Mouse (Mus musculus) heart, adult 8-10 months (tissue): Measurements from ENCODE around the gene Rpe. TPM values are rescaled to one million over a fixed set of nuclear protein-coding genes. Genes with fewer than 3 reads are reported as not detected.
"Not testable (repeated sequence)": the region's sequence is repeated elsewhere in the genome, so short reads cannot be mapped to it uniquely, and the experiment has no call there.

Experiments used
- DNase-seq: peaks from one replicate; pipeline ENCODE4 v3.0.0; 2022; ENCODE audit warnings: low spot score
- total RNA-seq, 4 experiments: library from RNA; stranded (reverse); gene quantifications; 2 replicates each; pipeline ENCODE4 v1.2.4; 2022

Gene Rpe
- total RNA-seq = 10 to 100 TPM in 3 of 4 experiments, 1 to 10 TPM in 1; 9.9 to 12.2 (median 11.0) TPM

GRCm38 (mm10) chr1:66700693-66701575 is at the start of gene Rpe:
Rpe (plus strand) TSS chr1:66700831.
- DNase-seq = peak; percentile 88

- DNase-seq = no peak
Measured at GRCm38 (mm10) chr1:66655119-66655746, 45.4 kb upstream of the Rpe start.

GRCm38 (mm10) chr1:66655747-66656119 is 44.9 kb upstream of the Rpe start:
- DNase-seq = peak; percentile 5

GRCm38 (mm10) chr1:66671475-66671874 is 29.2 kb upstream of the Rpe start:
- no peak for DNase-seq

DNA sequence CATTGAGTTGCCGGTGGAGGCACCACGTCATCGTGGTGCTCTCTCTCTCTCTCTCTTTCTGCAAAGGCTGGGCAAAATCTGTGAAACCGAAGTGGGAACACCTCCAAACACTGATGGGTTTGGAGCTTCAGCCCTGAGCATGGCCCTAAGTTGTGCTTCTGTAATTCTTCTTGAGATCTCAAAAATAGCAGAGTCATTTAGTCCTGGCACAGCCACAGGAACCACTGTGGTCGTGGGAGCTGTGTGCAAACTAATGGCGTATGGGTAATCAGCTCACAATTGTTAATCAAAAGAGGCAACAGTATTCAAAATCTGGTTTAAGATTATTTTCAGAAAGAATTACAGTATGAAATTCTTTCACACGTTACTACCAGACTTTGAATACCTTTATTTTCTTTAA is 27.8 kb upstream of the Rpe start:
- DNase-seq = no peak

GRCm38 (mm10) chr1:66677928-66678327 is 22.7 kb upstream of the Rpe start:
- DNase-seq = no peak

DNA sequence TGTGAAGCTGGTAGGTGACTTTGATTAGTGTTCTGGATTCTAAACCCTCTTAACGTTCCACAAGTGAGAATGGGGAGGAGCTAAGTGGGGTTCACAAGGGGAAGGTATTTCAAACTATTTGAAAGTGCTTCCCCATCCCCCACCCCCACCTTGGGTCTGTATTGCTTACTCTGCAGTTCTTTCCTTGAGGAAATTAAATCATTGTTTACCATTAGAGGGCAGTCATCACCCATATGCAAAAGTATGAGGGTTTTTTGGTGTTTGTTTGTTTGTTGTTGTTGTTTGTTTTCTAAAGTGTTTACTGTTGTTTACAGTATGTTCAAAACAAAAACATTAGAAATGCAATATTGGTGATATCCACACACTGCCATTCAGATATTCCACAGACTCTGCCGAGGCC is 22.0 kb upstream of the Rpe start:
- DNase-seq = no peak

- DNase-seq = no peak
Measured at GRCm38 (mm10) chr1:66682974-66683373, 17.7 kb upstream of the Rpe start.

DNA sequence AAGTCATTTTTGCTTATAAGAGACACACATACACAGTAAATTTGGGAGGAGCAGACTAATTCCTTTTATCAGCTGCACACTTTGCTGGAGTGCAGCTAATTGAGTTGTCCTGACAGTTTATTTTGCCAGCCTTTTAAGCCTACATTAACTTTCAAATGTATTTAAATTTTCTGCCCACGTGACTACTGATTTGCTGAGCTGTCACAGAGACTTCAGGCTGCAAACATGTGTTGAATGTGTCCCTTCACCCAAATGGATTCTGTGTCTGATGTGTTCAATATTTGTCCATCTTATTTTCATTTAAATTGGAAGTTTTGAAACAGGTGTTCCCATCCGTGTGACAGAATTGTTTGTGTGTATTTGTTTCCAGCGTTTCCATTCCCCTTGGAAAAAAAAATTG is 8.9 kb upstream of the Rpe start:
- no peak for DNase-seq

DNA sequence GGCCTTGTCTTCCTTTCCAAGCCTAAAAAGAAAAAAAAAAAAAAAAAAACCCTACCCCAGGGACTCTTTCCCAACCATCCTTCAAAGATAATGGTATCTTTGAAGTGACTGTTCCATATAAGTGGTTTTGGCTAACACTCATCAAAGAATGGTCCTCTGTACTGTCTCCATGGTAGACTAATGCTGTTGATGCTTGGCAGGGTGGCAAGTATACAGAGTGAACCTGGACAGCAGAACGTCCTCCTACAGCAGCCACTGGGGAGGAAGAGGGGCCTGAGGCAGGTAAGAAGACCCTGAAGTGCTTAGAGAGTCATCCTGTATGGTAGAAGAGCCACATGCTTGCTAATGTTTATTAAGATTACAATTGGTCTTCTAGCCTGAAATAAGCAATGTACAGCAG is 8.3 kb upstream of the Rpe start:
- no peak for DNase-seq

DNA sequence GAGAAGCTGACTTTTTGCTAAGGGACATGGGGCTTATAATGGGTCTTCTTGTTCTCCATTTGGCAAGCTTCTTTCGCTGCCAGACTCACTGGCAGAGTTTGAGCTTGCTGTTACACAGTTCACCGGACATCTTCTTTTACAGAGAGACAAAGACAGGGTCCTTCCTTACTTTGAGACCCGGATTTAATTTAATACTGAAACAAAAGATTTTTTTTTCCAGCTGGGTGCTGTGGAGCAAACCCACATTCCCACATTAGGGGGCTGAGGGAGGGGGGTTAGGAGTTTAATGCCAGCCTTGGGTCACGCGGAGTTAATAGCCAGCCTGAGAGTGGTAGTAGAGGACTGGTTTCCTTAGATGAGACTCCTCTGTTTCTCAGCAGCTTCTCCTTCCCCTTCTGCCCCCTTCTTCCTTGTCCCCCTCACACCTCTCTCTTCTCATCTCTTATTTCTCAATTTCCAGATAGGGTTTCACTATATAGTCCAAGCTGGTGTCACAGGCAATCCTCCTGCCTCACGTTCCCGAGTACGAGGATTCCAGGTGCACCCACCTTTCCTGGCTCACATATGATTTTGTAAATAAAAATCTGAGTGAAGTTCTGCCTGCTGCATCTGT is 7.7 kb upstream of the Rpe start:
- no peak for DNase-seq

GRCm38 (mm10) chr1:66694266-66694665 is 6.4 kb upstream of the Rpe start:
- no peak for DNase-seq

GRCm38 (mm10) chr1:66695296-66695695 is 5.3 kb upstream of the Rpe start:
- no peak for DNase-seq

- not testable (repeated sequence) for DNase-seq
Measured at GRCm38 (mm10) chr1:66699630-66700029, 1.0 kb upstream of the Rpe start.

- no peak for DNase-seq
Measured at GRCm38 (mm10) chr1:66700149-66700692, 410 bp upstream of the Rpe start.

- DNase-seq = no peak
Measured at GRCm38 (mm10) chr1:66701576-66701940, 927 bp downstream of the Rpe start.

- DNase-seq = no peak
Measured at GRCm38 (mm10) chr1:66702623-66703345, 2.2 kb downstream of the Rpe start.

- DNase-seq = no peak
Measured at GRCm38 (mm10) chr1:66704523-66704922, 3.9 kb downstream of the Rpe start.

DNA sequence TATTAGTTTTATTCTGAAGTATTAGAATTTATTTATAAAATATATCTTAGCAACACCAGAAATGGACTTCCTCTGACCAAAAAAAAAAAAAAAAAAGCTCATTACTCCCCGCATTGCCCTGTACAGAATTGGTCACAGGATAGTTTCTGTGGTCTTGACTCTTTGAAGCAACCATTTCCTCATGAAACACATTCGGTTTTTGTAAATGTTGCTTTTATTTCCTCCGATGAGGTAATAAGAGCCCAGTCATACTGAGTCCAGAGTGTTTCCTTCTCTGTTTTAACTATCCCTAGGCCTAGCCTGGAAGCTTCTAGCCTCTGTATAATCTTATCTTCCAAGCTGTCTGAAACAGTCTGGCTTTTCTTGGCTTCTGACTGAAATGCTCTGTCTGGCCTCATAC is 12.2 kb downstream of the Rpe start:
- no peak for DNase-seq

GRCm38 (mm10) chr1:66730581-66730980 is 29.9 kb downstream of the Rpe start:
- DNase-seq = no peak

- DNase-seq = no peak
Measured at GRCm38 (mm10) chr1:66768764-66769163, 68.1 kb downstream of the Rpe start.
